Mouse (Mus musculus): ENCODE results near the gene Filip1.

GRCm38 (mm10) chr9:79893841-79894612 lies 118.6 kb downstream of the Filip1 start:
- TF ChIP-seq CTCF (IDR thresholded peaks at IDR 0.05): no peak
- no peak for TF ChIP-seq EP300 (IDR thresholded peaks at IDR 0.05)
